Mouse (Mus musculus) hindlimb bud, embryonic 11.5 days (tissue): ENCODE results near the gene Ctf1.

Source experiments
- DNase-seq: peaks from one replicate; pipeline ENCODE4 v3.0.0-alpha.2; 2012; ENCODE audit warnings: low read depth, low spot score; ENCODE audit errors: extremely low spot score

Gene Ctf1

GRCm38 (mm10) chr7:127766851-127767609 lies 54.5 kb downstream of the Ctf1 start:
- DNase-seq, result no peak
